Mouse (Mus musculus): ENCODE data around the gene Msantd2. TPM values are rescaled to one million over a fixed set of nuclear protein-coding genes. Genes with fewer than 3 reads are reported as not detected.

Msantd2 gene
- total RNA-seq, 2 experiments from 2014 or later, result 20.6 to 30.4 TPM

- no peak for ATAC-seq (replicated peaks; ENCODE audit: poor library complexity, severe bottlenecking)
These were observed 50.3 kb downstream of the Msantd2 start, which contains the start of gene Vsig2 for GRCm38 (mm10) chr9:37539170-37540025. TSS of gene Vsig2 (plus strand) at chr9:37539255.

- ATAC-seq (replicated peaks; ENCODE audit: poor library complexity, severe bottlenecking), result no peak
These were observed 51.1 kb downstream of the Msantd2 start for GRCm38 (mm10) chr9:37540226-37540625.

DNA sequence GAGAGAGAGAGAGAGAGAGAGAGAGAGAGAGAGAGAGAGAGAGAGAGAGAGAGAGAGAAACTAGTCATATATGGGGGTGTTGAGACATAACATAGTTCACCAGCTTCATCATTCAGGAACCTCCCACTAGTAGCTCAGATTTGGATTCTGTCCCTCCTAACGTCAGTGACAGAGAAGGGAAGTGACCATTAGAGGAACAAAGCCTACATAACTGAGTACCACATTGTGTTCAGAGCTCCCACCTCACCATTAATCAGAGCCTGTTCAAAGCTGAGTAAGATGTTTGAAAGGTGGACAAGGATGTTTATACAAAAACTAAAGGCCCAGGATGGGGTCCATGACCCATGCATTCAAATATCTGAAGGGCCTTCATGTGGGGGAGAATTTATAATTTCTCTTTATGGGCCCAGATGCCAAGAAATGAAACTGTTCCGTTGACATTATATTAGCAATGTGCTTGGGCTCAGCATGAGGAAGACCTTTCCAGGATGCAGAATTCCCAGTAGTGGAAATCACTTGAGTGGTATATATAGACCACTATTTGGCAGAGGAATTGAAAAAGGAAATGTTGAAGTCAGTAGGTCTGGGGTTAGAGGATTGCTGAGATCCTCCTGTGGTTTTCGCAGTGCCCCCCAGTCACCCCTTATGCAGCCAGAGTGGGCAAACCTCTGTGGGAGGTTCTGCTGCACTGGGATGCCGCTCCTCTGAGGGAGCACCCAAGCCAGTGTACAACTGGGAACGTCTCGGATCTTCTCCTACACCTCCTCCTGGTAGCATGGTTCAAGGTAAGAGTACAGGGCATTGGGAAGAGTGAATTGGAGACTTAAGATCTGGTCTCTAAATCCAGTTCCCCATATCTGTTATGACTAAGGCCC is 51.8 kb downstream of the Msantd2 start:
- peak; percentile 43; the same call in 1 of the 2 replicates for ATAC-seq (replicated peaks; ENCODE audit: poor library complexity, severe bottlenecking)

DNA sequence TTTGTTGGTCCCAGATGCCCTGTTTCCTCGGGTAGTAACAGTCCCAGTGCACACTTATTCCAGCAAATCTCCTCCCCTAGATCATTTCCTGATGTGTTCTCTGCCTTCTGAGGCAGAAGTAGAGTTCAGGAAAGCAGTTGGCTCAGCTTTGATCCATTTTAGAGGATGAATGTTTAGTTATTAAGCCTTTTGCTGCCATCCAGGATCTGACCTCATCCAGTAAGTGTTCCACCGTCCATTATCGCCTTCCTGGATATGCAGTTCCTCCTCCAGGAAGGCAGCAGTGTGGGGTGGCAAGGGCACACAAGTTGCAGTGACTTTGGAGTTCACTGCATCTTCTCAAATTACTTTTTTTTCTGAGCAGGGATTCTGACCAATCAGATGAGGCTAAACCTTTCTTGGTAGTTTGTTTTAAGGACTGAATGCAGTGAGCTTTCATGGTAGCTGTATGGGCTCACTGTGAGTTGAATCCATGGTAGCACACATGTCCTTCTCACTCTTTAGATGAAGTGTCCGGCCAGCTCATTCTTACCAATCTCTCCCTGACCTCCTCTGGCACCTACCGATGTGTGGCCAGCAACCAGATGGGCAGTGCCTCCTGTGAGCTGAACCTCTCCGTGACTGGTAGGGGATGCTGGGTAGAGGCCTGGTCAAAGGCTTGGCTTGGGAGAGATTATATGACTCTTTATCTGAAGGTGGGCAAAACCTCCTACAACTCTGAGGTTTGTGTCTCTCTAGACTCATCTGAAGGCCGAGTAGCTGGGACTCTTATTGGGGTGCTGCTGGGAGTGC is 52.9 kb downstream of the Msantd2 start:
- ATAC-seq (replicated peaks; ENCODE audit: poor library complexity, severe bottlenecking), result no peak

DNA sequence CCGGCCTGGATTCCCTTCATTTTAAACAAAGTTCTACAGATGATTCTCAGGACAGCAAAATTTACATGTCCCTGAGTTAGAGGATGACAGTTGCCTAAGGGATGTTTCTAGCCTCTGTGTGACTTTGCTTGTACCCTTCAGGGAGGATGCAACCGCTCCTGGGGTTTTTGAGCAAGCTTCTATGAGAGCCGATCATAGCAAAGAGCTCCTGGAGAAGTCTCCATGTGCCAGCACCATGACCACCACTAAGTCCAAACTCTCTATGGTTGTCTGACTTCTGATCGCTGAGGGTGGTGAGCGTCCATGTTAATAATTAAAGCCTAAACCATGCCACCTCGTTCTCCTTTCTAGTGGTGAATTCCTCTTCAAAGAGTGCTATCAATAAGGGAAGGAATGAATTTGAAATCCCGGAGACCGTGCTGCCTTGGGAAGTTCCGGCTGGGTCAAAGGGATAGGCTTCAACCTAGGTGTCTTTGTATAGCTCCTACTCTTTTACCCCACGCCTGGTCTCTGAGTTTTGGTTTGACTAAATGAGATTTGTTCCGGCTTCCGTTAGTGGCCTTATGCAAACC is 54.8 kb downstream of the Msantd2 start:
- no peak for ATAC-seq (replicated peaks; ENCODE audit: poor library complexity, severe bottlenecking)

GRCm38 (mm10) chr9:37544447-37545165 is 55.5 kb downstream of the Msantd2 start:
- ATAC-seq (replicated peaks; ENCODE audit: poor library complexity, severe bottlenecking), result peak; percentile 73

DNA sequence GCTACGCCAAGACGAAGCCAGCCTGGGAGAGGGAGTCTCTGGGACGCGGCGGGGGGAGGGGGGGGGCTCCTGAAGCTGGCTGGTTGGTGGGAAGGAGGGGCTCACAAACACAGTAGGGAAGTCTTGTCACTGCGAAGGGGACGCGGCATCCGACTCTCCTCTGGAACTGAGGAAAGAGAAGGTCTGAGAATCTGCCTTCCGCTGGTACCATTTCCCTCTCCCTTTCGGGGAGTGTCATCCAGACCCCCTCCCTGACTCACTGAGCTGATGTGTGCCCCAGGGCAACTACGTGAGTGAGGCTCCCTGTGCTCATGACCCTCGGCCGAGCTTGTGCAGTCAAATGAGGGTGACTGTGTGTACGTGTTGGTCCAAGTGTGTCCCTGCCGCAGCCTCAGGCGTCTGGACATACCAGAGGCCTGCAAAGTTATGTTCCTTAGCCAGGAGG is 56.1 kb downstream of the Msantd2 start:
- no peak for ATAC-seq (replicated peaks; ENCODE audit: poor library complexity, severe bottlenecking)

GRCm38 (mm10) chr9:37545847-37546452 is 56.8 kb downstream of the Msantd2 start:
- ATAC-seq (replicated peaks; ENCODE audit: poor library complexity, severe bottlenecking), result no peak

GRCm38 (mm10) chr9:37546889-37547288 is 57.8 kb downstream of the Msantd2 start:
- ATAC-seq (replicated peaks; ENCODE audit: poor library complexity, severe bottlenecking), result no peak

GRCm38 (mm10) chr9:37550435-37550834 is 61.3 kb downstream of the Msantd2 start:
- ATAC-seq (replicated peaks; ENCODE audit: poor library complexity, severe bottlenecking), result no peak

DNA sequence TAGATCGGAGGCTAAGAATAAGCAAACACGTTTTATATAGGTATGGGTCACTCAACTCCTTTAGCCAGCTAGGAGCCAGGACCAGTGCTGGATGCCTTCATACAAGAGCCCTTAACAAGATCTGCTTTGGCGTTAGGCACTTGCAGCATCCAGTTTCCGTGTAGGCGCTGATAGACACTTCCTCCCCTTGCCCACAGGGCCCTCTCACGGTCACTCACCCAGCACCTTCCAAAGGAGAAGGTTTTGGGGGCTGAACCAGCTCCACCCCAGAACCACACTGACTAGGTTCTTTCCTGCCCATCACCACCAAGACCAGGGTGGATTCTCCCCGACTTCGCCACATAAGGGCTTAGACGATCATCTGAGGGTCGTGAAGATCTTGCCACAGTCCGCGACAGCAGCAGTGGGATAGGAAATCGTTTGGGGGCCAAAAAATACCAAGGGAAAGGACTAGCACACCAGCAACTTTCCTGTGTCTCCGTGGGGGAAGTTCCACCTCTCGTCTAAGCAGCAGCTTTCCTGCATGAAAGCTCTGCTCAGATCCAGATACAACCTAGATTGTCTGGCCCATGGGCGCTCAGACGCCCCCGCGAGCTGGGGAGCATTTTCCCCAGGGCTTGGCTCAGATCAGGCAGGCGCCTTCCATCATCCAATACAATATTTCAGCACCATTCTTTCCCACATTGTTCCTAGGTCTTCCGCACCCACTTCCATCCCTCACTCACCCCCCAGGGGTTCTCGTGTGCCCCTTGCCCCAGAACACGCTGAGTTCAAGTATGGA is 62.8 kb downstream of the Msantd2 start:
- peak; percentile 54 for ATAC-seq (replicated peaks; ENCODE audit: poor library complexity, severe bottlenecking)

GRCm38 (mm10) chr9:37552536-37553293 is 63.6 kb downstream of the Msantd2 start, which contains the start of gene Nrgn:
TSS of gene Nrgn (minus strand) at chr9:37552904.
- ATAC-seq (replicated peaks; ENCODE audit: poor library complexity, severe bottlenecking), result peak; percentile 83

- peak; percentile 43 for ATAC-seq (replicated peaks; ENCODE audit: poor library complexity, severe bottlenecking)
These were observed 65.2 kb downstream of the Msantd2 start for GRCm38 (mm10) chr9:37554279-37554678.

DNA sequence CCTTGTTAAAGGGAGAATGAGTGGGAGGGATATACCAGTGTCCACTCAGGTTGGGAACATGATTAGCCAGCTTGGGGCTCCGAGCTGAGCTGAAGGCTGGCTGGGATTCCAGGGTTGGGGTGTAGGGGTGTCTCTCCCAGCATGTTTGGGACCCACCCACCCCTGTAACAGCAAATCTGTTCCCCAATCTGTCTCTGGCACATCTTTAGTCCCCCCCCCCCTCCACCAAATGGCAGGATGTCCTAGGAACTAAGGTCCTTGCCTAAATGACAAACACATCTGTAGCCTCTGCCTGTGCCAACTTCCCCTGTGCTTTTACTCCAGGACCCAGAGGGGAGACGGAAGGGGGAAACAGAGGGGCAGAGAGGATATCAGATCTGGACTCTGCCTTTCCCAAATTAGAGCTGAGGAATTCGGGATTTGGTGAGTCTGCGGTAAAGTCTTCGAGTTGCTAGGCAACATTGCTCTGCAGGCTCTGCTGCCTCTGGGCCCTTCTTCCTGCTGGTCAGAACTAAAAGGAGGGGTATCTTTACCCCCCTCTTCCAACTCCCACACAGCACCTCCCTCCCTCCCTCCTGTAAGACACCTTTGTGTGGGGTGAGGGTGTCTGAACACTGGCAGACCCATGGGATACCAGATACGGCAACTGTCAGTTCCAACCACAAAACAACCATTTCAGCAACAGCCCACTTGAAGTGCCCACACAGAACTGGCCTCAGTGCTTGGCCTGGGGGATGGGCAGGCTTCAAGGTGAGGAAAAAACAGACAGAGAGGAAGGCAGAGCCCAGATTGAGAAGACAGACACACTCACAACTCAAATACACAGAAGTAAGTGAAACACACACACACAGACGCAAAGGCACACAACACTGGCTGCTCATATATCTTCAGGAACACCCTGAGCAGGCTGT is 66.0 kb downstream of the Msantd2 start, which contains the start of gene Siae:
Gene Siae, plus strand, starts transcription at position 861 of the 911 bp plus-strand sequence.
- no peak for ATAC-seq (replicated peaks; ENCODE audit: poor library complexity, severe bottlenecking)

DNA sequence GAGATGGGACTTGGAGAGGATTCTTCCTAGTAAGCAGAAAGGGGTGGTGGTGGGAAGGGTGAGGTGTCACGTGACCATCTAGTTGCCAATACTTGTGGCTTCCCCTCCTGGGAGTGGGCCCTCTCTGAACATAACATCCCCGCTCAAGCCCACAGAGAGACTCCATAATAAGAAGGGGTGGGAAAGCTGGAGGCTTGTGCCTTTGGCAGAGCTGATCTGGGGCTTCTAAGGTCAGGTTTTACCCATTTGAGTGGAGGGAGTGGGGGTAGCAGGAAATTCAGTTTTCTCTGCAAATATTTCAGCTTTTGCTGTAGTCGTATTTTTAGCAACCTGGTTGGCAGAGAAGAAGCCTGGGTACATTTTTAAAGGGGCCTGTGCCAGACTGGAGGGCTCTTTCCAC is 67.2 kb downstream of the Msantd2 start:
- no peak for ATAC-seq (replicated peaks; ENCODE audit: poor library complexity, severe bottlenecking)

- ATAC-seq (replicated peaks; ENCODE audit: poor library complexity, severe bottlenecking), result no peak
These were observed 71.5 kb downstream of the Msantd2 start for GRCm38 (mm10) chr9:37560617-37561016.
